Mouse (Mus musculus): ENCODE measurements at regions not wholly inside any gene's neighbourhood (a gene's known extent, or its start where the extent isn't known, plus 50 kb on each side); places are given as distances from the start of the nearest gene placed in this dataset.

DNA sequence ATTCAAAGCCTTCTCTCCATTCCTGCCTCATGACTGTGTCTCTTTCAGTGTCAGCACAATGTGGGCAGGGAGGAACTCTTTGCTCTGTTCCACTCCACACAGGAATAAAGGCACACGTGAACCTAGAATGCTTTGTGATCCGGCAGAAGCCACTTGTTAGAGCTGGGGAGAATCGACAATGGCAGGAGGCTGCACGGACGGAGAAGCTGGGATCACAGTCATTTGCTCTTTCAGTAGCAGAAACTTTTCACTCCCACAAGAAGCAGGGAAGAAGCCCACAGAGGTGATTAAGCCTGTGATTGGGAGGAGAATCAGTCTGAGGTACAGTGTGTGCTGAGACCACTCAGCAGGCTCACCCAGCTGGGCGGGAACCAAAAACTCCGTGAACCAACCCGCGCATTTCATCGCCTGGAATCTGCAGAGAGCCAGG is 98.7 kb upstream of the Got2 start:
- POLR2A ChIA-PET, result no interaction called here
- CTCF ChIA-PET, result interaction anchor here in 2 of 4 experiments (0.6 kb wide), 2 partner anchors 425 to 445 kb away, joined by 4 to 15 read pairs; no protein-coding TSS in a partner anchor

DNA sequence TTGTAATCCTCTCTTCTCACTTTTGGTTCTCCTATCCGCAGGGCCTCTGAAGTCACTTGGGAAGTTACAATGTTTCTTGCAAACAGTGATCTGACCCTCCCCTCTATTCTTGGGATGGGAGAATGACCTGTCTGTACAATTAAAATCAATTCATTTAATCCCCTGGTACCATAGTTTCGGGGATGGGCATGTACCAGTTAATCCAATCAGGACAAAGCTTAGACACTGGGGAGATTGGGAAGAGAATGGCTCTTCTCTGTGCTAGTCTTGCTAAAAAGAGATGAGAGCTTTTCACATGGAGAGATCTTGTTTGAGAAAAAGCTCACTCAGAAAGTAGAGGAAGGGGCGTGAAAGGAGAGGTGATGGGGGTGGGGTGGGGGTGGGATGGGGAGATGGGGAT is 98.1 kb upstream of the Got2 start:
- ChIA-PET POLR2A (interaction anchor here in 1 of 4 experiments (0.7 kb wide), 1 partner anchor 84 kb away, joined by 3 read pairs; no protein-coding TSS in a partner anchor), CTCF (interaction anchor here in 1 of 4 experiments (0.6 kb wide), 1 partner anchor 448 kb away, joined by 4 read pairs; no protein-coding TSS in a partner anchor)

DNA sequence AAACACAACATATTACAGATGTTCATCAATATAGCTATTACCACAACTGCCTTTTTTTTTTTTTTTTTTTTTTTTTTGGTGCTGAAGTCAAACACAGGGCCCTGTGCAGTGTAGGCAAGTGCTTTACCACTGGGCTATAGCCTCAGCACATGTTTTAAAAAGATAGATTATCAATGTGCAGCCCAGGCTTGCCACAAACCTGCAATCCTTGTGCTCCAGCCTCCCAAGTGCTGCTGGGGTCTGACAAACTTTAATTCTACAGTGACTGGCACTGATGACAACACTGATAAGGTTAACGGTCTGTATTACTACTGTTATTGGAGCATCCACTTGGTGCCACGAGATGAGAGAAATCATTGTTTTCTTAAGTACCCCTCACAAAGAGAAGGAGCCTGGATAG is 95.3 kb upstream of the Got2 start:
- ChIA-PET CTCF (no interaction called here), POLR2A (interaction anchor here in 2 of 4 experiments (0.6 kb wide), 2 partner anchors 828 to 1730 kb away, joined by 3 to 6 read pairs; no protein-coding TSS in a partner anchor)

DNA sequence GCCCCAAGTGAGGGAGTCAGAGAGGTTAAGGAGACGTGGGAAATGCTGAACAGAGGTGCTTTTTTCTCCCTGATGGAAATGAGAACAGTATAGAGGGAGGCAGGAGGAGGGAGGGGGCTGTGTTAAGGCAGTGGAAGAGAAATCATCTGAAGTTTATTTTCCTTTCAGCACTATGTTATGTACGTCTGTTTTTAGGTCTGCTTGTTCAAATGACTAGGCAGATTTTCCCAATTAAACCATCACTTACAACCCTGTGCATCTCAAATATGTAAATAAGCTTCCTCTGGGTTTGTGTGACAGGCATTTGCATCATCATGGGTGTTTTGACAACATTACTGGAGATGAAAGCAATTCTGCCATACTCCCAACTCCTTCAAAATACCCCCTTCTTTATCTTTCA is 92.1 kb upstream of the Got2 start:
- ChIA-PET POLR2A (no interaction called here), CTCF (no interaction called here)

DNA sequence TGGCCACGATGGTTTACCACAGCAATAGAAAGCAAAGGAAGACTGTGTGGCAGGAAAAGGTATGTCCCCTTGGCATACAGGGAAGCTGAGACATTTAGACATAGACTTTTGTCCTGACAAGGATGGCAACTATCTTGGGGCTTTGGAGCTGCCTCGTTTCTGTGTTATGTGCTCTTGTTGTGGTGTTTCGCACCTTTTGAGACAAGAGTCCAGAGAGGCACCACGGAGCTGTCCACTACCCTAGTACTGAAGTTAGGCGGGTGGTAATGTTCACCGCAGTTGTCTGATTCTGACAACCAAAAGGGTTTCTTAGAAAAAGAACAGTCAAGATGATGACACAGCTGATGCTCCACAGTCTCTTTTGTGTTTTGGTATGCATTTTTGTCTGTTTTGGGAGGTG is 90.9 kb upstream of the Got2 start:
- POLR2A ChIA-PET, result no interaction called here
- CTCF ChIA-PET, result no interaction called here

GRCm38 (mm10) chr8:95974889-95975288 is 86.5 kb upstream of the Got2 start:
- POLR2A ChIA-PET, result no interaction called here
- CTCF ChIA-PET, result interaction anchor here in 2 of 4 experiments (0.5 to 2.1 kb wide), 2 partner anchors 39 to 178 kb away, joined by 3 to 5 read pairs; no protein-coding TSS in a partner anchor

DNA sequence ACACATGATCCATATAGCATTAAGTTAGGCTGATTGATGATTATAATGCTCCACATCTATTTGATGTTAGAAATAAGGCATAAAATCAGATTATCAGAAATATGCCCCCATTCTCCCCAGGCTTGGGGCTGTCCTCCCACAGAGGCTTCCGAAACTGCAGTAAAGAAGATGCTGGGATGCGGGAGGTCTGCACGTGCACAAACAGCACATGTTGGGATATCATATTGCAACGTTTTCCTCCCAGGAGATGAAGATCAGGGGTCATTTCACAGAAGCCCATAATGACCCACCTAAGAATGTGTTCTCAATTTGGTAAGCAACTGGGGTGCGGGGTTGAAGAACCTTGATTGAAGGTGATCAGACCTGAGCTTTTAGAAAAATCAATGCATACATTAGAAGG is 85.9 kb upstream of the Got2 start:
- POLR2A ChIA-PET, result interaction anchor here in 1 of 4 experiments (0.7 kb wide), 1 partner anchor 647 kb away, joined by 3 read pairs; no protein-coding TSS in a partner anchor

DNA sequence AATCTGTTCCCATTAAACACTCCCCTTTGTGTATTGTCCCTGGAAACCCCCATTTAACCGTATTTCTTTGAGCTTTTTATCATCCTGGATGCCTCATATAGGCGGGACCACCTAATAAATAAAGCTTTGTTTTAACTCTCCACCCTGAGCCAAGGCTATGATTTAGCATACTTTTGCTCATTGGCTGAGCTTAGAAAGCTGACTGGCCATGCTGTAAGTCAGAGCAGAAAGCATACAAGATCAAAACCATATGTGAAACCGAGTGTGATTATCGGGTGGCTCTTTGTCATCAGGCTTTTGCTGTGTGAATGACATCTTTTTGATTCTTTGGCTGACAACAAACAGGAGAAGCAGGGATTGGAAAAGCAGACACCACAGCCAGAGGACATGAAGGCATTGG is 85.2 kb upstream of the Got2 start:
- POLR2A ChIA-PET, result no interaction called here

More for the DNA sequence above, 85.9 kb upstream of the Got2 start:
- CTCF ChIA-PET, result no interaction called here

GRCm38 (mm10) chr8:95968828-95969227 is 80.5 kb upstream of the Got2 start:
- ChIA-PET CTCF (no interaction called here), POLR2A (no interaction called here)

More for the DNA sequence above, 85.2 kb upstream of the Got2 start:
- CTCF ChIA-PET, result no interaction called here

DNA sequence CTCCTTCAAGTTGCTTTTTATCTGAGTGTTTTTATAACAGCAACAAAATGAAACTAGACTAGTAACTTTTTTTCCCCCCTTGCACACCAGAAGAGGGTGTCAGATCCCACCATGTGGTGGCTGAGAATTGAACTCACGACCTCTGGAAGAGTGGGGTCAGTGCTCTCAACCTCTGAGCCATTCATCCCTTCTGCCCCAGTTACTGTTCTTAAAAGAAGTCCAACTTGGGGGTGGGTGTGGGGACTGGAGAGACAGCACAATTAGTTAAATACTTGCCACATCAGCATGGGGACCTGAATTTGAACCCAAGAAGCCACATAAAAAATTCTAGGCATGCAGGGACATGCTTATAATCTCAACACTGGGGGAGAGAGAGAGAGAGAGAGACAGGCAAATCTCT is 78.1 kb upstream of the Got2 start:
- POLR2A ChIA-PET, result interaction anchor here in 1 of 4 experiments (0.6 kb wide), 1 partner anchor 97 kb away, joined by 3 read pairs; no protein-coding TSS in a partner anchor
- CTCF ChIA-PET, result no interaction called here

DNA sequence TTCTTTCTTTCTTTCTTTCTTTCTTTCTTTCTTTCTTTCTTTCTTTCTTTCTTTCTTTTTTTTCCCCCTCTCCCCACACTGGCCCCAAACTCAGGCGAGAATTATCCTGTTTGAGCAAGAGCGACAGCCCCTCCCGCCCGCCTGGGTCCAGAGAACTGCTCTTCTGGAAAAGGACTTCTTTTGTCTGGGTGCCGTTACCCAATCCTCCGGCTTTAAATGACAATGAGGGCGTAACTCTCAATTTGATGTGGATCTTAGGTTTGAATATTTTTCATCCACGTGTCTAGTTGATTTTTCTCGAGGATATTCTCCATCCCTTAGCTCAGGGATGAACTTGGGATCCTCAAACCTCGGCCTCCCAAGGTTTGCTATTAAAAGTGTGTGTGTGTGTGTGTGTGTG is 63.9 kb upstream of the Got2 start:
- ChIA-PET CTCF (interaction anchor here in 3 of 4 experiments (0.7 to 1.4 kb wide), 9 partner anchors 19 to 366 kb away, joined by 3 to 10 read pairs (median 3); no protein-coding TSS in a partner anchor), POLR2A (no interaction called here)

- ChIA-PET POLR2A (interaction anchor here in 2 of 4 experiments (0.6 to 0.8 kb wide), 2 partner anchors 811 to 1860 kb away, joined by 3 to 6 read pairs; no protein-coding TSS in a partner anchor), CTCF (interaction anchor here (0.5 to 1.4 kb wide), 14 partner anchors 19 to 804 kb away, joined by 3 to 10 read pairs (median 3); no protein-coding TSS in a partner anchor)
These were observed 63.4 kb upstream of the Got2 start for GRCm38 (mm10) chr8:95951794-95952193.

Measured in embryonic stem cell, embryonic (primary cell).